Mouse (Mus musculus): ENCODE measurements around the gene Gm9999.

DNA sequence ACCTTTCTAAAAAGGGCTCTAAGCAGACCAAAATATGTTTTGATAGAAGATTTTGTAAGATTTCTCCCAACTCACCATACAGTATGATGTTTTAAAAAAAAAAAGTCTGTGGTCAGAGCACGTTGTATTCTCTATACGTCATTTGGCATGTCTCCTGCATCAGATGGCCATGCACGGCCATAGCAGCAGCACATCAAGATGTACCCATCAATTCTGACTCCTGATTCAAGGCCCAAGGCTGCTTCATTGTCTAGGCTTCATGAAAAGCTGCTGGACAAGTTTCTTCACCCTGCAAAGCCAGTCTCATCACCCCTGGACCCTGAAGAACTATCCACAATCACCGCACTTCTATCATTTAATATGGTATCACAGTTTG is 18.5 kb downstream of the Gm9999 start:
- TF ChIP-seq POLR2A (IDR thresholded peaks at IDR 0.05; ENCODE audit: borderline replicate concordance, control insufficient read depth, low read depth, low read length) (no peak), CTCF (IDR thresholded peaks at IDR 0.05; ENCODE audit: control insufficient read depth, insufficient read depth, low read length) (no peak)

All from bone marrow, adult 2 months (tissue).